Mouse (Mus musculus) thymus, postnatal 36 days (tissue): ENCODE results near the gene Gm3573.
"Not testable (repeated sequence)": the region's sequence is repeated elsewhere in the genome, so short reads cannot be mapped to it uniquely, and the experiment has no call there.

ENCODE experiments used
- DNase-seq, 2 experiments: peaks; one replicate each; pipeline ENCODE4 v3.0.0; 2022; ENCODE audit warnings: mixed read lengths in 2 of 2

The Gm3573 gene

DNA sequence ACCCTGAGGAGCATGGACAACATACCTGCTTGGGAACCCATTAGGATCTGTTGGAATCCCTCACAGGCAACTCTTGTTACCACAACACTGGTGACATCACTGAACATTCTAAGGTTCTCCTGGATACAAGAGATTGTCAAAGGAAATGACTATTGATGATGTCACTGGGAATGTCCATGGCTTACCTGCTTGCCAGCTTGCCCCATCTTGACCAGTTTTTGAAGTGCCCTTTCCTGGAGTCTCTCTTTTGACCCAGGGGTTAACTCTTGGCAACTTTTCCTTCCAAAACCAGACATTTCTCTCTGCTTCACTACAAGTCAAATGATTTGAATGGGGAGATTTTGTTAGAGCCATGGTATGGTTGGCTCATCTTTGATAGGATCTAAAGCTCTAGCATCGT, at the start of gene Gm3573:
Gene Gm3573 (minus strand): TSS at position 101 of the 400 bp plus-strand sequence.
- DNase-seq: not testable (repeated sequence)

DNA sequence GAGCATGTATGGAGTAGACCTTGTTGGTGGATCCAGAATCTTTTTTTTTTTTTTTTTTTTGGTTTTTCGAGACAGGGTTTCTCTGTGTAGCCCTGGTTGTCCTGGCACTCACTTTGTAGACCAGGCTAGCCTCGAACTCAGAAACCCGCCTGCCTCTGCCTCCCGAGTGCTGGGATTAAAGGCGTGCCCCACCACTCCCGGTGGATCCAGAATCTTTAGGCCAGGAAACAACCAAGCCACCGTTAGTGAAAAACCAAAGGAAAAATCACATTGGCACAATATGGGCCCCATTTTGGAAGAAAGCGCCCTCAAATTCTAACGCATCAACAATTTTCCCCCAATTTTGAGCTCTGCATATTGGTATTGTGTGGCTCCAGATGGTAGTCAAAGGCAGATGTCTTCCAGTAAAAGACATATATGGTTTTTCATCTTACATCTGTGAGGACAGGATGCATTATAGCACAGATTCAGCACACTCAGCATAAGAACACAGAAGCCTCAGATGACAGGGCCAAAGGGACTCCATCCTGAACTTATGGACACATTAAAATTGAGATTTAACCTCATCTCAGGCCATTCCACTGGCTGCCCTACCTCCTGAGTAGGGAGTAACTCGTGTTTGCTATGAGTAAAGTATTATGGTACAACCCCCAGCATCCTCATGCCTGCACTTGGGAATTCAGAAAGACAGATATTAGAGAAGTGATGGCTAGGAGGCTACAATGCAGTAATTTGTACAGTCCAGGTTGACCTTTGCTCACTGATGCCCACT, 26.4 kb upstream of the Gm3573 start:
- DNase-seq: peak in 1 of 2 experiments; percentile 2

DNA sequence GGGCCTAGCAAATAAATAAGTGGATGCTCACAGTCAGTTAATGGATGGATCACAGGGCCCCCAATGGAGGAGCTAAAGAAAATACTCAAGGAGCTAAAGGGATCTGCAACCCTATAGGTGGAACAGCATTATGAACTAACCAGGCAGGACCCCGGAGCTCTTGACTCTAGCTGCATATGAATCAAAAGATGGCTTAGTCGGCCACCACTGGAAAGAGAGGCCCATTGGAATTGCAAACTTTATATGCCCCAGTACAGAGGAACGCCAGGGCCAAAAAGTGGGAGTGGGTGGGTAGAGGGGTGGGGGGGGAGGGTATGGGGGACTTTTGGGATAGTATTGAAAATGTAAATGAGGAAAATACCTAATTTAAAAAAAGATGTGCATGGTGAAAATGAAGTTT, 6.7 kb downstream of the Gm3573 start:
- DNase-seq: peak; percentile 1 to 3

DNA sequence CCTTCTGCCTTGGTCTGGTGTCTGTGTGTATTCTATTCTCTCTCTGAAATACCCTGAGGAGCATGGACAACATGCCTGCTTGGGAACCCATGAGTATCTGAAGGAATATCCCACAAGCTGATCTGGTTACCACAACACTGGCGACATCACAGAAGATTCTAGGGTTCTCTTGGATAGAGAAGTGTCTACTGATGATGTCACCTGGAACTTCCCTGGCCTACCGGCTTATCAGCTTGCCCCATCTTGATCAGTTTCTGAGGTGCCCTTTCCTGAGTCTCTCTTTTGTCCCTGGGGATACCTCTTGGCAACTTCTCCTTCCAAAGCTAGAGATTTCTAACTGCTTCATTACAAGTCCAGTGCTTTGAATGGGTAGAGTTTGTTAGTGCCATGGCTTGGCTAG, 28.1 kb downstream of the Gm3573 start, which contains the start of gene Gm17027:
Gene Gm17027 (minus strand): TSS at position 101 of the 400 bp plus-strand sequence.
- not testable (repeated sequence) for DNase-seq
